Mouse (Mus musculus): ENCODE measurements around the gene Gprin2. TPM values are rescaled to one million over a fixed set of nuclear protein-coding genes. Genes with fewer than 3 reads are reported as not detected.

The Gprin2 gene
- polyA plus RNA-seq, 1 experiment from 2014 or later: 3.5 TPM

- 76% methylated on average over 15 of the region's 15 CpGs for WGBS
- H3K4me3 ChIP-seq: no peak overlapping the region
- no peaks in the 10 kb centered on the region for H3K4me1 ChIP-seq (replicated peaks)
- H3K9me3 ChIP-seq: no peaks in the 10 kb centered on the region
- no peak overlapping the region for H3K9ac ChIP-seq
- ATAC-seq (ENCODE audit: low read depth): no peak
- H3K27me3 ChIP-seq: no peaks in the 10 kb centered on the region
- H3K36me3 ChIP-seq: no peaks in the 10 kb centered on the region
- H3K4me2 ChIP-seq: no peak overlapping the region
- H3K27ac ChIP-seq (replicated peaks): no peak overlapping the region
These were observed 61.5 kb downstream of the Gprin2 start for GRCm38 (mm10) chr14:34139671-34140664.

Other genes starting within 250 kb of the Gprin2 start
- not detected in 2 replicates for gene Rbp3, start 247.7 kb downstream of the Gprin2 start, polyA plus RNA-seq (2015; fragmentation: Nextera tagmentation; extraction: Ambion mirVana)
- 0.18 and 0.33 TPM in 2 replicates for gene Zfp488, start 222.9 kb downstream of the Gprin2 start, polyA plus RNA-seq (2015; fragmentation: Nextera tagmentation; extraction: Ambion mirVana)
- not detected in 2 replicates for gene Gm30083, start 186.5 kb downstream of the Gprin2 start, polyA plus RNA-seq (2015; fragmentation: Nextera tagmentation; extraction: Ambion mirVana)
- gene Gm5460, start 184.9 kb downstream of the Gprin2 start, polyA plus RNA-seq (2015; fragmentation: Nextera tagmentation; extraction: Ambion mirVana): not detected in 2 replicates
- not detected in 2 replicates for gene Antxrl, start 148.9 kb downstream of the Gprin2 start, polyA plus RNA-seq (2015; fragmentation: Nextera tagmentation; extraction: Ambion mirVana)
- gene Anxa8, start 115.7 kb downstream of the Gprin2 start, polyA plus RNA-seq (2015; fragmentation: Nextera tagmentation; extraction: Ambion mirVana): not detected in 2 replicates
- gene A630023A22Rik, start 98.9 kb downstream of the Gprin2 start, polyA plus RNA-seq (2015; fragmentation: Nextera tagmentation; extraction: Ambion mirVana): not detected in 2 replicates
- gene Npy4r, start 49.2 kb downstream of the Gprin2 start, polyA plus RNA-seq (2015; fragmentation: Nextera tagmentation; extraction: Ambion mirVana): 0.11 TPM in 1 of 2 replicates, not detected in the other
- gene Syt15, start 17.9 kb upstream of the Gprin2 start, polyA plus RNA-seq (2015; fragmentation: Nextera tagmentation; extraction: Ambion mirVana): 0.41 and 0.54 TPM in 2 replicates
- gene Shld2, start 108.8 kb upstream of the Gprin2 start, polyA plus RNA-seq (2015; fragmentation: Nextera tagmentation; extraction: Ambion mirVana): 5.8 and 6.0 TPM in 2 replicates
- 109 and 111 TPM in 2 replicates for gene Glud1, start 109.1 kb upstream of the Gprin2 start, polyA plus RNA-seq (2015; fragmentation: Nextera tagmentation; extraction: Ambion mirVana)
- gene Fam25c, start 153.8 kb upstream of the Gprin2 start, polyA plus RNA-seq (2015; fragmentation: Nextera tagmentation; extraction: Ambion mirVana): not detected in 2 replicates
- gene Sncg, start 173.1 kb upstream of the Gprin2 start, polyA plus RNA-seq (2015; fragmentation: Nextera tagmentation; extraction: Ambion mirVana): 641 and 796 TPM in 2 replicates
- gene Mmrn2, start 173.8 kb upstream of the Gprin2 start, polyA plus RNA-seq (2015; fragmentation: Nextera tagmentation; extraction: Ambion mirVana): 6.0 and 6.2 TPM in 2 replicates

All from neural tube, embryonic 13.5 days (tissue).